Mouse (Mus musculus) kidney, postnatal 0 days (tissue): ENCODE measurements around the gene Thrsp. TPM values are rescaled to one million over a fixed set of nuclear protein-coding genes. Genes with fewer than 3 reads are reported as not detected.
A peak's percentile ranks its signal among the peaks of the same experiment; 100 is the strongest.
"Not testable (repeated sequence)": the region's sequence is repeated elsewhere in the genome, so short reads cannot be mapped to it uniquely, and the experiment has no call there.

Experiments
- ATAC-seq: fragments of 200-750 bp; cut with Nextera tagmentation; replicated peaks from 2 replicates; pipeline ENCODE4 v1.8.0; 2017; ENCODE audit warnings: low read depth, moderate number of reproducible peaks, moderate TSS enrichment, moderate library complexity; ENCODE audit not compliant: low FRiP score
- DNase-seq: peaks from one replicate; pipeline ENCODE4 v3.0.0-alpha.2; 2016; ENCODE audit warnings: low spot score
- H3K27ac ChIP-seq: fragments of 300-500 bp; sonication (generic); 2 replicates; pipeline ENCODE4 v1.5.1; 2014; ENCODE audit warnings: mild to moderate bottlenecking
- H3K27me3 ChIP-seq: fragments of 300-500 bp; sonication (generic); 2 replicates; pipeline ENCODE4 v1.6.1; 2014; ENCODE audit warnings: low read length, mixed read lengths; ENCODE audit not compliant: insufficient read depth
- H3K36me3 ChIP-seq: fragments of 300-500 bp; sonication (generic); 2 replicates; pipeline ENCODE4 v1.6.1; 2014; ENCODE audit warnings: low read length, mixed read lengths; ENCODE audit not compliant: insufficient read depth
- H3K4me1 ChIP-seq: fragments of 300-500 bp; sonication (generic); replicated peaks from 2 replicates; pipeline ENCODE4 v1.6.1; 2014; ENCODE audit warnings: antibody characterized with exemption, low read length, mixed read lengths; ENCODE audit not compliant: insufficient read depth
- H3K4me2 ChIP-seq: fragments of 300-500 bp; sonication (generic); 2 replicates; pipeline ENCODE4 v1.6.1; 2014; ENCODE audit warnings: mild to moderate bottlenecking, low read length, moderate library complexity, mixed read lengths
- H3K4me3 ChIP-seq: fragments of 300-500 bp; sonication (generic); replicated peaks from 2 replicates; pipeline ENCODE4 v1.5.1; 2014; ENCODE audit warnings: low read depth, low read length
- H3K9ac ChIP-seq: fragments of 300-500 bp; sonication (generic); 2 replicates; pipeline ENCODE4 v1.6.1; 2014; ENCODE audit warnings: low read depth, low read length
- H3K9me3 ChIP-seq: fragments of 300-500 bp; sonication (generic); replicated peaks from 2 replicates; pipeline ENCODE4 v1.6.1; 2016; ENCODE audit warnings: low read length, inconsistent platforms, mixed read lengths
- CTCF ChIP-seq: IDR thresholded peaks from 2 replicates; pipeline ENCODE4 v1.5.1; 2016; ENCODE audit warnings: antibody characterized with exemption, low read depth, mild to moderate bottlenecking, moderate library complexity
- WGBS: fragments of 180-500 bp; shearing (Covaris S2); extraction: QIAGEN DNeasy Blood & Tissue Kit; methylation state at CpG from one replicate; pipeline ENCODE4 v1.1.7; 2014; 5-methylcytosine and 5-hydroxymethylcytosine counted together
- polyA plus RNA-seq: library from polyadenylated mRNA; unstranded; fragments of >200 nt; fragmentation: Nextera tagmentation; extraction: Ambion mirVana; gene quantifications from 2 replicates; pipeline ENCODE4 v1.2.1, GENCODE M21; 2015

Thrsp gene
- polyA plus RNA-seq, 1 experiment from 2014 or later = 1.4 TPM

- H3K27ac ChIP-seq = no peak overlapping the region
- no peak overlapping the region for H3K9ac ChIP-seq
- ATAC-seq (no peak), DNase-seq (peak; percentile 31)
- no peaks in the 10 kb centered on the region for H3K27me3 ChIP-seq
- WGBS = 59% methylated on average over 6 of the region's 6 CpGs
- H3K4me1 ChIP-seq = no peaks in the 10 kb centered on the region
- peak; percentile 31 for TF ChIP-seq CTCF
- H3K9me3 ChIP-seq = no peaks in the 10 kb centered on the region
- no peak overlapping the region for H3K4me2 ChIP-seq
- no peak overlapping the region for H3K4me3 ChIP-seq
- H3K36me3 ChIP-seq = no peaks in the 10 kb centered on the region
Measured at GRCm38 (mm10) chr7:97447050-97447531, 29.6 kb upstream of the Thrsp start.

GRCm38 (mm10) chr7:97446171-97446925 lies 28.8 kb upstream of the Thrsp start:
- Histone ChIP-seq H3K27ac (peak overlapping the region; percentile 32; the same call in 1 of the 2 replicates), H3K27me3 (no peaks in the 10 kb centered on the region), H3K9me3 (no peaks in the 10 kb centered on the region), H3K9ac (no peak overlapping the region), H3K4me3 (no peak overlapping the region), H3K4me2 (no peak overlapping the region), H3K36me3 (no peaks in the 10 kb centered on the region), H3K4me1 (no peaks in the 10 kb centered on the region)
- ATAC-seq = no peak
- 15% methylated on average over 6 of the region's 6 CpGs for WGBS
- peak; percentile 43 for DNase-seq
- no peak for TF ChIP-seq CTCF

DNA sequence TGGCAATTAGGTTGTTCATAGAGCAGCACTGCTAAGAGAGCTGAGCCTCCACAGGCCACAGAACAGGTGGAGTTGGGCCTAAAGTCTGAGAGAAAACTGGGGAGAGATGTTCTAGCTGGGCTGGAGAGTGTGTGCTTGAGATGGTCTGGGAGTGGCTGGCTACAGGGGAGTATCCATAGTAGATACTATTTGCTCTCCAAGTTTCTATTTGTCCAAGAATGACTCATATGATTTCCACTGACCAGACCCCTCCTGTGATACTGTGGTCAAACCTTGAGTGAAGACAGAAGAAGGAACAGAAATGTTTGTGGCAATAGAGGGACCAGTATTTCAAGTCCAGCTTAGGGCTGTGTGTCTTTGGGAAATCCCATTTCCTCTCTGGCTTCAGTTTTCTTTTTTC lies 21.5 kb upstream of the Thrsp start:
- no peak for DNase-seq
- no peak for TF ChIP-seq CTCF

DNA sequence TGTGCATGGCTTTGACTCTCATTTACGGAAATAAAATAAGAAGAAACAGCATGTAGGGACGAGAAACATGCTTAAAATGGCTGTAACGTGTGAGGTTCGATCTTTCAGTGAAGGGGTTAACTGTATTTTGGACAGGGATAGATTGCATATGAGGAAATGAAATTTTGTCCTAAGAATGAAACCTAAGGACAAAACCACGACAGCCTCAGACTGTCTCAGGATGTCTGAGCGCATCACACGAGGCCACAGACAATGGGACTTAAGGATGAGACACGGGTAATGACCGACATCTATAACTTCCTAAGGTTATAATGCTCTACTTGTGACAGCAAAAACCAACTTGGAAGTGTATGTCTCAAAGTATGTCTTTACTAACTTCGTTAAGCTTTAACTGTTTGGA lies 17.0 kb upstream of the Thrsp start:
- H3K36me3 ChIP-seq = no peaks in the 10 kb centered on the region
- no peaks in the 10 kb centered on the region for H3K4me1 ChIP-seq
- no peak overlapping the region for H3K9ac ChIP-seq
- no peak for TF ChIP-seq CTCF
- ATAC-seq (no peak), DNase-seq (no peak)
- no peak overlapping the region for H3K4me3 ChIP-seq
- H3K27me3 ChIP-seq = no peaks in the 10 kb centered on the region
- 82% methylated on average over 10 of the region's 10 CpGs for WGBS
- H3K27ac ChIP-seq = no peak overlapping the region
- no peaks in the 10 kb centered on the region for H3K9me3 ChIP-seq
- H3K4me2 ChIP-seq = no peak overlapping the region

More for the DNA sequence above, 21.5 kb upstream of the Thrsp start:
- ATAC-seq = no peak
- Histone ChIP-seq H3K27ac (no peak overlapping the region), H3K36me3 (no peaks in the 10 kb centered on the region), H3K9me3 (no peaks in the 10 kb centered on the region), H3K27me3 (no peaks in the 10 kb centered on the region), H3K4me2 (no peak overlapping the region), H3K4me3 (no peak overlapping the region), H3K4me1 (no peaks in the 10 kb centered on the region), H3K9ac (no peak overlapping the region)

DNA sequence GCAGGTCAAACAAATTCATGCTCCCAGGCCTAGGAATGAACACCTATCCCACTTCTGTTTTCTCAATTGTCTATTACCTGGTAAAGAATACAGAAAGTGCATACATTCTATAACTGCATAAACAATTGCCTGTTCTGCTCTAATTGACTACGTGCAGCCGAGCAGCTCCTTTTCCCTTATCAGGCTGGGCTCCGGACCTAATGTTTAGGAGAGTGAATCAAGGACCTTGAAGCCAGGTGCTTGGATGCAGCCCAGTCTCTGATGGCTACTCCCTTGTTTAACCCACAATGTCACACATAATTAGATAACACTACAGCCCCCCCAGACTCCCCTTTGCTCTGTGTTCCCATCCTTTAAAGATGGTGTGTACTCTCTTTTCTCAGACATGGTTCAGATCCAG lies 16.0 kb upstream of the Thrsp start:
- not testable (repeated sequence) for DNase-seq, H3K4me2 ChIP-seq, H3K27ac ChIP-seq, ATAC-seq, H3K9ac ChIP-seq, H3K36me3 ChIP-seq, H3K4me3 ChIP-seq, H3K9me3 ChIP-seq, H3K4me1 ChIP-seq, H3K27me3 ChIP-seq
- WGBS = 63% methylated on average over 3 of the region's 3 CpGs

- TF ChIP-seq CTCF = no peak
Measured at GRCm38 (mm10) chr7:97429705-97430104, 12.2 kb upstream of the Thrsp start.

More at GRCm38 (mm10) chr7:97429705-97430104, 12.2 kb upstream of the Thrsp start:
- DNase-seq (peak; percentile 47), ATAC-seq (no peak; the same call in 1 of the 2 replicates)
- no peak overlapping the region for H3K4me3 ChIP-seq
- H3K9ac ChIP-seq = no peak overlapping the region
- WGBS = 3% methylated on average over 5 of the region's 5 CpGs
- H3K4me2 ChIP-seq = no peak overlapping the region
- no peaks in the 10 kb centered on the region for H3K9me3 ChIP-seq
- H3K36me3 ChIP-seq = no peaks in the 10 kb centered on the region
- no peaks in the 10 kb centered on the region for H3K27me3 ChIP-seq
- no peak overlapping the region for H3K27ac ChIP-seq
- no peaks in the 10 kb centered on the region for H3K4me1 ChIP-seq
